In the genomic region with DNA sequence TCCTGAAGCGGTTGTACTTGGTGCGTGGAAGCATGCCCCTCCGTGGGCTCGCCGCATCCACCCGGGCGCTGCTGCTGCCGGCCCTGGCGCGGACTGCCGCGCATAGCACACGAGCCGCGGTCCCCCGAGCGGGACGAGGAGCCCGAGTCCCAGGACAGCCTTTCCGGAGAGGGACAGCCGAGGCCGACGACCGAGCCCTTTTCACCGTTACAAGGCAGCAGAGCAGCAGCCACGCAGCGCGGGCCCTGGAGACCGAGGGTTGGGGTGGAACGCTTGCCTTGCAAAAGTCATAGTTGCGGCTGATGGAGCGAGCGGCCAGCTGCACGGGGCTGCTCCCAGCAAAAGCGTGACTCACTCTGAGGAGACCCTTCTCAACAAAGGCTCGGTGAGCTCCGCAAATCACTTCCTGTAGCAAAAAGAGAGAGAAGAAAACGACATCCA, we compare ENCODE assay signal across 8 mouse cellular contexts. TPM values are rescaled to one million over a fixed set of nuclear protein-coding genes. Genes with fewer than 3 reads are reported as not detected.
DNase-seq lines count a peak whose midpoint lies in the region; ATAC-seq lines count a peak whose summit lies in the region.

No protein-coding gene starts in this region.

- peak; percentile 28 to 75 for DNase-seq in adrenal gland, adult (ENCODE audit: inconsistent age in 2 of 2, low spot score in 1 of 2)
- DNase-seq in adrenal gland, postnatal 4 days (ENCODE audit: low spot score in 2 of 2) = no peak
- peak; percentile 40 for DNase-seq in right cerebral cortex, adult 18-20 months
- no peak for DNase-seq in right cerebral cortex, postnatal 36 days (ENCODE audit: low spot score in 2 of 2)
- DNase-seq in heart, embryonic 10.5 days (ENCODE audit: low spot score) = no peak
- DNase-seq in kidney, postnatal 14 days = peak; percentile 25
- DNase-seq in T-cell, adult 2 months (ENCODE audit: low spot score) = no peak

- peak overlapping the region; percentile 59; the same call in 1 of the 2 replicates for H3K27ac ChIP-seq in heart, embryonic 10.5 days
- peak overlapping the region; percentile 1; the same call in 1 of the 2 replicates for H3K27ac ChIP-seq in midbrain, embryonic 15.5 days

- ATAC-seq in midbrain, embryonic 15.5 days (replicated peaks) = no peak

- peaks cover 80% of the 10 kb centered on the region for H3K27me3 ChIP-seq in heart, embryonic 10.5 days (ENCODE audit: insufficient read depth, poor library complexity, severe bottlenecking)
- H3K27me3 ChIP-seq in midbrain, embryonic 15.5 days (replicated peaks) = peaks cover 7% of the 10 kb centered on the region; the same call in 1 of the 2 replicates

- H3K9me3 ChIP-seq in heart, embryonic 10.5 days = no peaks in the 10 kb centered on the region
- no peaks in the 10 kb centered on the region for H3K9me3 ChIP-seq in midbrain, embryonic 15.5 days

- WGBS in heart, embryonic 10.5 days = under 1% methylated on average over 38 of the region's 38 CpGs
- under 1% methylated on average over 38 of the region's 38 CpGs for WGBS in midbrain, embryonic 15.5 days

- peak overlapping the region; percentile 57 for H3K9ac ChIP-seq in midbrain, embryonic 15.5 days

- H3K4me2 ChIP-seq in midbrain, embryonic 15.5 days = peak overlapping the region; percentile 96

- peak overlapping the region; percentile 65 for H3K4me3 ChIP-seq in heart, embryonic 10.5 days
- peak overlapping the region; percentile 57 for H3K4me3 ChIP-seq in midbrain, embryonic 15.5 days

- H3K4me1 ChIP-seq in heart, embryonic 10.5 days = peaks cover 31% of the 10 kb centered on the region
- peaks cover 46% of the 10 kb centered on the region for H3K4me1 ChIP-seq in midbrain, embryonic 15.5 days

- no peaks in the 10 kb centered on the region for H3K36me3 ChIP-seq in heart, embryonic 10.5 days
- H3K36me3 ChIP-seq in midbrain, embryonic 15.5 days (replicated peaks) = no peaks in the 10 kb centered on the region

RNA-seq across cellular contexts. Expression of gene Shc3, which starts 1.8 kb away (rescaled TPM):
- total RNA-seq in adrenal gland, postnatal 4 days (2021) = 1 to 10 TPM; 3.1 to 4.0 TPM
- polyA plus RNA-seq in heart, embryonic 10.5 days (2016; fragmentation: Nextera tagmentation; extraction: Ambion mirVana) = 0.15 and 0.30 TPM in 2 replicates
- 7.4 and 8.1 TPM in 2 replicates for polyA plus RNA-seq in midbrain, embryonic 15.5 days (2015; fragmentation: Nextera tagmentation; extraction: Ambion mirVana)

Comparison
In these comparisons a context has a peak if more than half of its experiments do, and no peak if none do; other contexts are left out.
1. DNase-seq: peak in adrenal gland, adult (2 of 2), right cerebral cortex, adult 18-20 months (single experiment) and kidney, postnatal 14 days (single experiment); none in adrenal gland, postnatal 4 days (0 of 2), right cerebral cortex, postnatal 36 days (0 of 2), heart, embryonic 10.5 days (single experiment) and T-cell, adult 2 months (single experiment).